Mouse (Mus musculus): Measurements from ENCODE around the gene Efhd2. TPM values are rescaled to one million over a fixed set of nuclear protein-coding genes. Genes with fewer than 3 reads are reported as not detected.

Gene Efhd2
- total RNA-seq, 2 experiments from 2014 or later, result 18.8 to 21.8 TPM

DNA sequence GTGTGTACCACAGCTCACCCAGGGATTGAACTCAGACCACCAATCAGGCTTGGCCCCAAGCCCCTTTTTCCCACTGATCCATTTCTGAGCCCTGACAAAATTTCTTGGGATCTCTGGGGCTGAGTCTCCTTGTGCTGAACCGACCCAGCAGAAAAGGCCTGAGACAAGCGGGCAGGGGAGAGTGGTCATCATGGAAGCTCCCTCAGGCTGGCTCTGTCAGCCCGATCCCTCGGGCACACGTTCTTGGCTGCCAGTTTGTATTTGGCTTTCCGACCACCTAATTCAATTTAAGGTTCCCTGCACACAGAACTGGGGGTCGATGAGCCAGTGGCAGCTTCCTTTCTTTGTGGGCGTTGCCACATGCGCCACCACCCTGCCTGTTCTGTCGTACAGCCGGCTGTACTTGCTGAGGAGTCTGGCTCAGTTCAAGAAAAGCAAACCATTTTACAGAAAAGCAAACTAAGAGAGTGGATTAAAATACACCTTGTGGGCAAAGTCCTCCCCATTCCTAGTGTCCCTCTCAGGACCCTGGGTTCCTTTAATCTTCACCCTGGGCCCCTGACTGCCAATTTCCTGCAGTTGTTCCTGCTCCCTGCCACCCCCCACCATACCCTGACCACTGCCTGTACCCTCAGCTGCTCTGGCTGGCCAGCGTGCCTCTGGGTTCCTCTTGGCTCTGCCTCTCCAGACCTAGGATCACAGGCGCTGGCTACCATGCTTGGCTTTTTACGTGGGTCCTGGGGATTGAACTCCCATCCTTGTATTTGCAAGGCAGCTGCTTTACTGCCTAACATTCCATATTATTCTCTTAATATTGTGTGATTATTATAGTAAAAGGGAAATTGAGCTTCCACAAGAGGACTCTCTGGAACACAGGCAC lies 57.7 kb downstream of the Efhd2 start:
- no peak for ATAC-seq (replicated peaks; ENCODE audit: low FRiP score, poor library complexity, severe bottlenecking)

DNA sequence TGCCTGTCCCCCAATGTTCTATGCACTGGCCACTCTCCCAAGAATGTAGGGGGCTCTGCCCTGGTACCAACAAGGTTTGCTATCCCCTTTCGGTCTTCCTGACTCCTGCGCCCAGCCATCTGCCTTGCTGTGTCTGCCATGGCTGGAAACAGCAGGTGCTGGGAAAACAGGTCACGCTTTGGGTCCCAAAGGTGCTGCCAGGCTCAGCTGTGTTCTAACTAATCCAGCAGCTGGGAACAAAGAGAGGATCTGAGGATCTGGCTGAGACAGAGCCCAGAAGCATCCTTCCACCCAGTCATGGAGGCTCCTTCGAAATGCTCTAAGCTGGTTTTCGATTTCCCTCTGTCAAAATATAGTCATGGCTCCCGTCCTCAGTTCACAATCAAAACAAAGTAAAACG lies 58.5 kb downstream of the Efhd2 start:
- ATAC-seq (replicated peaks; ENCODE audit: low FRiP score, poor library complexity, severe bottlenecking), result no peak

DNA sequence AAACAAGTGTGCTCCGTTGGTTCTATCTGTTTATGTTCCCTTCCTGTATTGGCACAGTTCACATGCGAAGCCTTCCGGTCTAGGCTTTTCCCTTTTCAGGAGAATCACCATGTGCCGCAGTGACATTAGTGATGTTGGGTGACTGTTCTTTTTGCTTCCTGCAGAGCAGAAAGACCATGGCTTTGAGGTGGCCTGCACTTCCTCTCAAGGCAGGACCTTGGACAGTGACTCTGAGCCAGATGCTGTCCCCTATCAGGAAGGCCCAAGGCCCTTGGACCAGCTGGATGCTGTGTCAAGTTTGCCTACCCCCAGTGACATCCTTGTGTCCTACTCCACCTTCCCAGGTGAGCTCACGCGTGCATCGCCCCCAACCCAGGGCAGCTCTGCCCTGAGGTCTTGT lies 63.3 kb downstream of the Efhd2 start:
- ATAC-seq (replicated peaks; ENCODE audit: low FRiP score, poor library complexity, severe bottlenecking), result no peak

DNA sequence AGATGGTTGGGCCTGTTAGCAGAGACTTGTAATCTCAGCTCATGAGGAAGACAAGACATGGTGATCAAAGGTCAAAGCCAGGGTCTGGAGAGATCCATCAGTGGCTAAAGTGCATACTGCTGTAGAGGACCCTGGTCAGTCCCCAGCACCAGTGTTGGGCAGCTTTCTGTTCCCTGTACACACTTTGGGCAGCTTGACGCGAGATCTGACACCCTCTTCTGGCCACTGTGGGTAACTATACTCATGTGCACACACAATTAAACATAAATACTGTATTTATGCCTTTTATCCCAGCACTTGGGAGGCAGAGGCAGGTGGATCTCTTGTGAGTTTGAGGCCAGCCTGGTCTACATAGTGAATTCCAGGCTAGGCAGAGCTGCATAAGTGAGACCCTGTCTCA lies 63.7 kb downstream of the Efhd2 start:
- ATAC-seq (replicated peaks; ENCODE audit: low FRiP score, poor library complexity, severe bottlenecking), result no peak

DNA sequence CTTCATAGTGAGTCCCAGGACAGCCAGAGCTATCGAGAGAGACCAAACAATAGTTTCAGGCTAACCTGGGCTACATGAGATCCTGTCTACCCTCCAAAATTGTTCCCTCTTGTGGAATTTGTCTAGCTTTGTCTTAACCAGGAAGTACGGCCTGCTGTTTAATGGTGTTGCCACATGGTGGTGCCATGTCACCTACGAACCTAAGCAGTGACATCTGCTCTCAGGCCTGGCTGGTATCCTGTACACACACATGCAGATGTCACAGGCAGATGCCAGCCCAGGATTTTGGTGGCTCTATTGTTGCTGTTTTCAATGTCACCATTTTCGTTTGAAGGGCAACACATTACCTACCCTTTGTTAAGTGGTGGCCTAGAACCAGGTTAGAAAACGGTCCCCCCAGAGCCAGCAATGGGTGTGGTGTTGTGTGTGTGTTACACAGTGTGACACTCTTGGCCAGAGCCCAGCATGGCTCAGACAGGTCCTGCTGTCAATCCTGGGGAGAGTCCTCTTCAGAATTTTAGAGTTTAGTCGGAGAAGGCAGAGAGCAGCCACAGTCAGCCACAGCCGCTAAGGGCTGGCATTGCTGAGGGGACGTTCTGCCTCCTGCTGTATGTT lies 64.8 kb downstream of the Efhd2 start:
- peak; percentile 62 for ATAC-seq (replicated peaks; ENCODE audit: low FRiP score, poor library complexity, severe bottlenecking)

Other genes starting within 250 kb of the Efhd2 start
- gene Plekhm2, start 210.0 kb downstream of the Efhd2 start, total RNA-seq (2015; ENCODE audit: low replicate concordance), result 10.1 and 17.3 TPM in 2 replicates
- 2.3 and 4.9 TPM in 2 replicates for gene Plekhm2, start 210.0 kb downstream of the Efhd2 start, total RNA-seq (2017; ENCODE audit: low replicate concordance)
- gene Rsc1a1, start 189.3 kb downstream of the Efhd2 start, total RNA-seq (2015; ENCODE audit: low replicate concordance), result not detected in 2 replicates
- gene Rsc1a1, start 189.3 kb downstream of the Efhd2 start, total RNA-seq (2017; ENCODE audit: low replicate concordance), result not detected in 2 replicates
- gene Ddi2, start 151.5 kb downstream of the Efhd2 start, total RNA-seq (2015; ENCODE audit: low replicate concordance), result 22.7 and 29.8 TPM in 2 replicates
- gene Ddi2, start 151.5 kb downstream of the Efhd2 start, total RNA-seq (2017; ENCODE audit: low replicate concordance), result 35.1 and 37.0 TPM in 2 replicates
- 1.3 TPM in 1 of 2 replicates, not detected in the other for gene Agmat, start 128.2 kb downstream of the Efhd2 start, total RNA-seq (2015; ENCODE audit: low replicate concordance)
- gene Agmat, start 128.2 kb downstream of the Efhd2 start, total RNA-seq (2017; ENCODE audit: low replicate concordance), result not detected in 2 replicates
- gene Dnajc16, start 84.0 kb downstream of the Efhd2 start, total RNA-seq (2015; ENCODE audit: low replicate concordance), result 16.2 and 25.2 TPM in 2 replicates
- 11.3 and 15.1 TPM in 2 replicates for gene Dnajc16, start 84.0 kb downstream of the Efhd2 start, total RNA-seq (2017; ENCODE audit: low replicate concordance)
- gene Casp9, start 81.3 kb downstream of the Efhd2 start, total RNA-seq (2015; ENCODE audit: low replicate concordance), result 19.8 and 22.2 TPM in 2 replicates
- 10.4 and 19.3 TPM in 2 replicates for gene Casp9, start 81.3 kb downstream of the Efhd2 start, total RNA-seq (2017; ENCODE audit: low replicate concordance)
- gene Cela2a, start 48.8 kb downstream of the Efhd2 start, total RNA-seq (2015; ENCODE audit: low replicate concordance), result not detected in 2 replicates
- not detected in 2 replicates for gene Cela2a, start 48.8 kb downstream of the Efhd2 start, total RNA-seq (2017; ENCODE audit: low replicate concordance)
- gene Ctrc, start 28.6 kb downstream of the Efhd2 start, total RNA-seq (2015; ENCODE audit: low replicate concordance), result not detected in 2 replicates
- gene Ctrc, start 28.6 kb downstream of the Efhd2 start, total RNA-seq (2017; ENCODE audit: low replicate concordance), result not detected in 2 replicates
- not detected in 2 replicates for gene Fhad1, start 140.2 kb upstream of the Efhd2 start, total RNA-seq (2015; ENCODE audit: low replicate concordance)
- not detected in 2 replicates for gene Fhad1, start 140.2 kb upstream of the Efhd2 start, total RNA-seq (2017; ENCODE audit: low replicate concordance)
- 1.8 TPM in 1 of 2 replicates, not detected in the other for gene Tmem51, start 209.4 kb upstream of the Efhd2 start, total RNA-seq (2015; ENCODE audit: low replicate concordance)
- gene Tmem51, start 209.4 kb upstream of the Efhd2 start, total RNA-seq (2017; ENCODE audit: low replicate concordance), result 1.2 and 1.4 TPM in 2 replicates

All from erythroid progenitor cell, adult 5-6 weeks (primary cell).